Mouse (Mus musculus) gastrocnemius, postnatal 10 days (tissue): ENCODE data around the gene Slc12a4. TPM values are rescaled to one million over a fixed set of nuclear protein-coding genes. Genes with fewer than 3 reads are reported as not detected.

Source experiments
- DNase-seq: peaks from one replicate; pipeline ENCODE4 v3.0.0; 2021; ENCODE audit warnings: mixed read lengths
- total RNA-seq, 2 experiments: library from RNA; stranded (reverse); gene quantifications; 2 replicates each; pipeline ENCODE4 v1.2.3; 2021

Slc12a4 gene
- total RNA-seq, 2 experiments from 2014 or later: 18.7 to 26.6 TPM

- DNase-seq: no peak
Measured at GRCm38 (mm10) chr8:105969367-105969766, 3.5 kb upstream of the Slc12a4 start.

- no peak for DNase-seq
Measured at GRCm38 (mm10) chr8:105966692-105967311, 905 bp upstream of the Slc12a4 start.

GRCm38 (mm10) chr8:105965266-105965904 is 512 bp downstream of the Slc12a4 start:
- peak; percentile 68 for DNase-seq

- no peak for DNase-seq
Measured at GRCm38 (mm10) chr8:105964506-105965265, 1.2 kb downstream of the Slc12a4 start.

- DNase-seq: no peak
Measured at GRCm38 (mm10) chr8:105961536-105961935, 4.4 kb downstream of the Slc12a4 start.

- DNase-seq: no peak
Measured at GRCm38 (mm10) chr8:105961101-105961500, 4.8 kb downstream of the Slc12a4 start.

GRCm38 (mm10) chr8:105959350-105959749 is 6.5 kb downstream of the Slc12a4 start:
- DNase-seq: peak; percentile 57

GRCm38 (mm10) chr8:105957813-105958212 is 8.1 kb downstream of the Slc12a4 start:
- DNase-seq: no peak

GRCm38 (mm10) chr8:105956556-105956955 is 9.3 kb downstream of the Slc12a4 start:
- DNase-seq: no peak

- DNase-seq: peak; percentile 53
Measured at GRCm38 (mm10) chr8:105951057-105951659, 14.7 kb downstream of the Slc12a4 start.

- DNase-seq: peak; percentile 53
Measured at GRCm38 (mm10) chr8:105949350-105949749, 16.5 kb downstream of the Slc12a4 start.

GRCm38 (mm10) chr8:105943321-105943739 is 22.6 kb downstream of the Slc12a4 start, which contains the start of gene Lcat:
Gene Lcat (minus strand): TSS chr8:105943382.
- DNase-seq: no peak

GRCm38 (mm10) chr8:105942542-105942941 is 23.4 kb downstream of the Slc12a4 start:
- no peak for DNase-seq

GRCm38 (mm10) chr8:105942026-105942425 is 23.9 kb downstream of the Slc12a4 start:
- DNase-seq: no peak

GRCm38 (mm10) chr8:105938306-105938669 is 27.6 kb downstream of the Slc12a4 start, which contains the start of gene Psmb10:
Gene Psmb10 (minus strand): TSS chr8:105938444.
- no peak for DNase-seq

GRCm38 (mm10) chr8:105937496-105938305 is 28.2 kb downstream of the Slc12a4 start:
- peak; percentile 46 for DNase-seq

- DNase-seq: peak; percentile 78
Measured at GRCm38 (mm10) chr8:105936866-105937475, 28.9 kb downstream of the Slc12a4 start.

GRCm38 (mm10) chr8:105935863-105936603 is 29.9 kb downstream of the Slc12a4 start:
- DNase-seq: no peak

GRCm38 (mm10) chr8:105935105-105935504 is 30.8 kb downstream of the Slc12a4 start:
- DNase-seq: no peak

GRCm38 (mm10) chr8:105933762-105934161 is 32.1 kb downstream of the Slc12a4 start, which contains the start of gene Ctrl:
Gene Ctrl (minus strand): TSS chr8:105933862.
- DNase-seq: no peak
